Mouse (Mus musculus): ENCODE measurements around the gene Prkd2.

Gene Prkd2

GRCm38 (mm10) chr7:16885905-16886304 lies 43.2 kb downstream of the Prkd2 start:
- no peaks in the 10 kb centered on the region for H3K36me3 ChIP-seq (ENCODE audit: control insufficient read depth, insufficient read depth, low read length, poor library complexity, severe bottlenecking)
- DNase-seq (ENCODE audit: low read depth, low spot score): no peak
- H3K27me3 ChIP-seq (ENCODE audit: control insufficient read depth, insufficient read depth, low read length, poor library complexity, severe bottlenecking): no peaks in the 10 kb centered on the region

DNA sequence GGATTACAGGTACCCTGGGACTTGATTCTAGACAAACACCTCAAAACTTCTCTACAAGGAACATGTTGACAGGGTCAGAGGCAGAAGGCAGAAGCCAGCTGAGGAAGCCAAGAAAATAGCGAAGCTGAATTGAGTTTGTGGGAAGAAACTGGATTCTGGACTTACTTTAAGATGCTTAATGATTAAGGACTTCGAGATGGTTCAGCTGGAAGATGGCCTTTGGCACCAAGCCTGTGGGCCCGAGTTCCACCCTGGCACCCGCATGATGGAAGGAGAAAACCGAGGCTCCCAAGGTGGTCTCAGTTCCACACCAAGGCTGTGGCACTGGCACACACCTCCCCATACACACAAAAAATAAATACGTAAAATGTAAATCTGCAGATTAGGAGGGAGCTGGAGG lies 47.8 kb downstream of the Prkd2 start:
- Histone ChIP-seq H3K36me3 (ENCODE audit: control insufficient read depth, insufficient read depth, low read length, poor library complexity, severe bottlenecking) (no peaks in the 10 kb centered on the region), H3K27me3 (ENCODE audit: control insufficient read depth, insufficient read depth, low read length, poor library complexity, severe bottlenecking) (no peaks in the 10 kb centered on the region)
- DNase-seq (ENCODE audit: low read depth, low spot score): no peak

DNA sequence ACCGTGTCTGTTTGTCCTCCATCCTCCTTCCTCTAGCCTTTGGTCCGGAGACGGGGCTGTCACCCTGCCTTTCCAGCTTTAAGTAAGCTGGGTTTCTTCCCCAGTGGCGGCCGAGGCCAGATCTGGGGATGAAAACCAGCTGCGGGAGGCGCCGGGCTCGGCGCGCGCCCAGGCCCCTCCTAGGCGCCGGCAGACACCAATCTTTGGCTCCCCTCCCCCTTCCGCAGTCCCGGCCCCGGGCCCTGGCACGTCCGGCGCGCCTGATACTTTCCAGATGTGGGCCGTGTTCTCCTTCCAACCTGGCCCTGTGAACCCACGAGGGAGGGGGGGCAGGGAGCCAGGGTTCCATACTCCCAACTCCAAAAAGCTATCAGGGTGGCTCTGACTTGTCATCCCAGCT lies 48.2 kb downstream of the Prkd2 start:
- Histone ChIP-seq H3K36me3 (ENCODE audit: control insufficient read depth, insufficient read depth, low read length, poor library complexity, severe bottlenecking) (no peaks in the 10 kb centered on the region), H3K27me3 (ENCODE audit: control insufficient read depth, insufficient read depth, low read length, poor library complexity, severe bottlenecking) (no peaks in the 10 kb centered on the region)
- no peak for DNase-seq (ENCODE audit: low read depth, low spot score)

DNA sequence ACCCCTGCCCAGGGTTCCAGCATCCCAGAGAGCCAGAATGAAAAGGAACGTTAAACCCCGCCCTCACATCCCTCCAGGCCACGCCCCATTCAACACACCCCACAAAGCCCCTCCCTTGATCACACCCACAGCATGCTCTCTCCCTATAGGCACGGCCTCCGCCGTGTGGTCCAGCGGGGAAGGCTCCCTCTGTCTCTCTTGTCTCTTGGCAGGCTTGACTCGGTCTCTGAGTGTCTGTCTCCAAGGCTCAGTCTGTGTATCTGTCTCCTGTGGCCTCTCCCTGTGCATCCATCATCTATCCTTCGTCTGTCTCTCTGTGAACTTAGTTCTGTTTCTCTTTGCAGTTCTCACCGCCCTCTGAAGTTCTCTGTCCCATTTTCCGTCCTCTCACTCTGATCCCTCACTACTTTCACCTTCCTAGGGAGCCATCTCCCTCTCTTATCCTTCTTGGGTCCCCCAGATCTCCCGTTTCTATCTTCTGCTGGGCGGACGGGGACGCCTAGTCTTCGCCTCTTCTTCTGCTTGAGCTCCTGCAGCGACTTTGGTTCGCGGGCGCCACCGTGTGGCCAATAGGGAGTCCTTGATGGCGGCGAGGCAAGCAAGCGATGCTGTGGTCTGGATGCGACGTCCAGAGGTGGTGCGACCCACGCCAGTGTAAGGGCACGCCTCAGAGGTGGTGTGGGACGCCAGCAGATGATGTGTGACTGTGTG lies 49.1 kb downstream of the Prkd2 start, which contains the start of gene Gng8:
Gene Gng8, plus strand, starts transcription at position 146 of the 711 bp plus-strand sequence.
- Histone ChIP-seq H3K36me3 (ENCODE audit: control insufficient read depth, insufficient read depth, low read length, poor library complexity, severe bottlenecking) (no peaks in the 10 kb centered on the region), H3K27me3 (ENCODE audit: control insufficient read depth, insufficient read depth, low read length, poor library complexity, severe bottlenecking) (no peaks in the 10 kb centered on the region)
- peak; percentile 91 for DNase-seq (ENCODE audit: low read depth, low spot score)

DNA sequence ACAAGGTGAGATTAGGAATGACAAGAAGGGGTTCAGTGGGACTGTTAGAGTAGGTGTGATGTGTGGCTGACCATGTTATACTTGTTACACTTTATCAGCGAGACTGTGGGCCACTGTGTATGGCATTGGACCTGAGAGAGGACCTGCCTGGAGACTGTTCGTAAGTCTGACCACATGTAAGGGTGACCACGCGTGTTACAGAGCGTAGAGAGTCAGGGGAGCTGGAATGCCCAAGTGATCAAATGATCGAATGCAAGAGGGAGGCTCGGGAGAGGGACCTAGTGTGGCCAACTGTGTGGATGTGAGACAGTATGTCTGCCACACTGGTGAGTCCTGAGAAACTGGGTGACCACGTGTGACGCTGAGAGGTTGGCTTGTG lies 49.6 kb downstream of the Prkd2 start:
- DNase-seq (ENCODE audit: low read depth, low spot score): no peak
- no peaks in the 10 kb centered on the region for H3K36me3 ChIP-seq (ENCODE audit: control insufficient read depth, insufficient read depth, low read length, poor library complexity, severe bottlenecking)
- no peaks in the 10 kb centered on the region for H3K27me3 ChIP-seq (ENCODE audit: control insufficient read depth, insufficient read depth, low read length, poor library complexity, severe bottlenecking)

DNA sequence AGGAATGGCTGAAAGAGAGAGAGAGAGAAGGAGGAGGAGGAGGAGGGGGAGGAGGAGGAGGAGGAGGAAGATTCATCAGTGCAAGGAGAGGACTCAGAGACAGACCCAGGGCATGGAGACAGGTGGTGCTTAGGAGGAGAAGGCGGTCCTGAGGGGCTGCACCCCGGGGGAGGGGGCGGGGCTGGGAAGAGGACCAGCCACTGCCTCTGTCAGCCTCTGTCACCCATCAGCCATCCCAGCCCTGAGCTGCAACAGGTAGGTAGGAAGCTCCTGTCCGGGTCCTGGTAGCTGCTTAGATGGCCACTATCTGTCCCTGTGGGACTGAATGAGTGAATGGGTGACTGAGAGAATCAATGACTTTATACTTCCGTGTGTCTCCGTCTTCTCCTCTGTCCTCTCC lies 50.9 kb downstream of the Prkd2 start:
- no peaks in the 10 kb centered on the region for H3K36me3 ChIP-seq (ENCODE audit: control insufficient read depth, insufficient read depth, low read length, poor library complexity, severe bottlenecking)
- peaks cover 1% of the 10 kb centered on the region; the same call in 1 of the 2 replicates for H3K27me3 ChIP-seq (ENCODE audit: control insufficient read depth, insufficient read depth, low read length, poor library complexity, severe bottlenecking)
- DNase-seq (ENCODE audit: low read depth, low spot score): no peak

DNA sequence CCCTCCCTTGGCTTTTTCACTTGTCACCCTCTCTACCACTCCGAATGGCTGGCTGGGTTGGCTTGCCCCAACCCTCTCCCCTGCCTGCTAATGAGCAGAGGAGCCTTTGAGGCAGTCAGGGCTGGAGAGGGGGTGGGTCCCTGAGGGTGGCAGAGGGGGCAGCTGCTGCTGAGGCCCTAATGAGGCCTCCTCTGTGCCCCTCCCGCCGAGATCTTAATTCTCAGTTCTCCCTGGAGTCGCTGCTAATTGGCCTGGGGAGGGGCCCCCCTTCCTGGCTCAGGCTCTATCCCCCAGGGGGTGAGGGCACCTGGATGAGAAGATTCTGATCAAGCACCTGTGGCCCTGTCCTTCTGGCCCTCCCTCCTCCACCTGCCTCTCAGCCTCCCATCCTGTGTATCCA lies 51.6 kb downstream of the Prkd2 start:
- Histone ChIP-seq H3K27me3 (ENCODE audit: control insufficient read depth, insufficient read depth, low read length, poor library complexity, severe bottlenecking) (peaks cover 1% of the 10 kb centered on the region; the same call in 1 of the 2 replicates), H3K36me3 (ENCODE audit: control insufficient read depth, insufficient read depth, low read length, poor library complexity, severe bottlenecking) (no peaks in the 10 kb centered on the region)
- no peak for DNase-seq (ENCODE audit: low read depth, low spot score)

- Histone ChIP-seq H3K27me3 (ENCODE audit: control insufficient read depth, insufficient read depth, low read length, poor library complexity, severe bottlenecking) (peaks cover 1% of the 10 kb centered on the region; the same call in 1 of the 2 replicates), H3K36me3 (ENCODE audit: control insufficient read depth, insufficient read depth, low read length, poor library complexity, severe bottlenecking) (no peaks in the 10 kb centered on the region)
- DNase-seq (ENCODE audit: low read depth, low spot score): peak; percentile 74
These were observed 52.3 kb downstream of the Prkd2 start for GRCm38 (mm10) chr7:16895000-16895399.

DNA sequence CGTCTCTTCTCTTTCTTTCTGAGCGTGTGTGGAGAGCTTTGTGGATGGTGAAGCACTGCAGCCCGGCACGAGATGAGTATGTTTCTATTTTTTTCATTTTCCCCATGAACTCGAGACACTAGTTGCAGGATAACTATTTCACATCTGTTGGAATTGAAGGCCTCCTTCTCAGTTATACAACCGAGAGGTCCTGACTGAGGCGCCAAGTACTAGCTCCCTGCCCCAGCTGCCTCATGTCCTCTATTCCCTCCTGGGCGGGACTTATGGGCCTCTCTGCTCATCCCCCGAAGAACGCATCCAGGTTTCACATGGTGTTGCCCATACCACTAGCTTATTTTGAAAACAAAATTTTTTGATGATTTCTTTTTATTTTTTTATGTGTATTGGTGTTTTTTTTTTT lies 52.8 kb downstream of the Prkd2 start:
- H3K36me3 ChIP-seq (ENCODE audit: control insufficient read depth, insufficient read depth, low read length, poor library complexity, severe bottlenecking): no peaks in the 10 kb centered on the region
- DNase-seq (ENCODE audit: low read depth, low spot score): no peak
- H3K27me3 ChIP-seq (ENCODE audit: control insufficient read depth, insufficient read depth, low read length, poor library complexity, severe bottlenecking): peaks cover 1% of the 10 kb centered on the region; the same call in 1 of the 2 replicates

GRCm38 (mm10) chr7:16900526-16900925 lies 57.8 kb downstream of the Prkd2 start:
- no peak for DNase-seq (ENCODE audit: low read depth, low spot score)
- H3K27me3 ChIP-seq (ENCODE audit: control insufficient read depth, insufficient read depth, low read length, poor library complexity, severe bottlenecking): peaks cover 1% of the 10 kb centered on the region; the same call in 1 of the 2 replicates
- H3K36me3 ChIP-seq (ENCODE audit: control insufficient read depth, insufficient read depth, low read length, poor library complexity, severe bottlenecking): no peaks in the 10 kb centered on the region

DNA sequence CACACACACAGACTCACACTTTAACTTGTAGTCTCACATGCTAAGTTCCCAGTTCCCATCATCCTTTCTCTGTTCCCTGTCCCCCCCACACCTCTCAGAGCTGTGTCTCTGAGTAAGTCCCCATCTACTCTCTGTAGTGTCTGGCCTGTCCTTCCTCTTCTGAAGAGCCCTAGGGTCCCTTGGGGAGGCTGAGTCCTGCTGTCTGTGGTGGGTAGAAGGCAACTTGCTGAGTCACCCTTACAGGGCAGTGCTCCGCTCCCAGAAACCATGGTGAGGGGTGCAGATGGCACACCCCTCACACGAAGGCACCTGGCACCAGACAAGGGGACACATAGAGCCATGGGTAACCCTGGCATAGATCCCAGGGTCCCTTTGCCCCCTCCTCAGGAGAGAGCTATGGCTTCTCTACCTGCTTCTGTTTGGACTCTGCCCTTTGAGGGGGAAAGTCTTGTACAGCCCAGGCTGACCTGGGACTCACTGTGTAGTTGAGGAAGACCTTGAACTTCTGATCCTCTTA lies 60.8 kb downstream of the Prkd2 start:
- H3K36me3 ChIP-seq (ENCODE audit: control insufficient read depth, insufficient read depth, low read length, poor library complexity, severe bottlenecking): no peaks in the 10 kb centered on the region
- H3K27me3 ChIP-seq (ENCODE audit: control insufficient read depth, insufficient read depth, low read length, poor library complexity, severe bottlenecking): no peaks in the 10 kb centered on the region
- no peak for DNase-seq (ENCODE audit: low read depth, low spot score)

DNA sequence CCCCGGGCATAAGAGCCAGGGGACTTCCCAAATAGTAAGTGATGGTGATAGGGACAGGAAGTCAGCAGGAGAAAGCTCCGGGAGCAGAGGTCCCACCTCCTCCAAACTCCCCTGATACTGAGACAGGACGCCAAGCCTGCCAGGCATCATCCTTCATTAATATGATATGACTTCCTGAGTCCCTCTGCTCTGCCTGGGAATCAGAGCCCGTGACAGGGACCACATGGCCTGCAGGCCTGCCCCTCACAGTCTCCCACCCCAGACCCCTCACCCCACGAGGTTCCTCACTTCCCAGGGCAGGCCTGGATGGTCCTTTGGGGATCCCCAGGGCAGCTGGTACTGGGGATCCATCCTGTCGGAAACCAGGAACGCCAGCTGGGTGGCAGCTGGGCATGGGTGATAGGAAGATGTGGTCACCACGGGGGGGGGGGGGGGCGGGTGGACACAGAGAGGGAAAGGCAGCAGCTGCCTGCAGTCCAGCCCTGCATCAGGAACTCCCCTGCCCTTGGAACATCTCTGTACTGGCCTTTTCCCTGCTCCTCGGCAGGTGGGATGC lies 61.5 kb downstream of the Prkd2 start:
- Histone ChIP-seq H3K36me3 (ENCODE audit: control insufficient read depth, insufficient read depth, low read length, poor library complexity, severe bottlenecking) (no peaks in the 10 kb centered on the region), H3K27me3 (ENCODE audit: control insufficient read depth, insufficient read depth, low read length, poor library complexity, severe bottlenecking) (no peaks in the 10 kb centered on the region)
- DNase-seq (ENCODE audit: low read depth, low spot score): no peak

DNA sequence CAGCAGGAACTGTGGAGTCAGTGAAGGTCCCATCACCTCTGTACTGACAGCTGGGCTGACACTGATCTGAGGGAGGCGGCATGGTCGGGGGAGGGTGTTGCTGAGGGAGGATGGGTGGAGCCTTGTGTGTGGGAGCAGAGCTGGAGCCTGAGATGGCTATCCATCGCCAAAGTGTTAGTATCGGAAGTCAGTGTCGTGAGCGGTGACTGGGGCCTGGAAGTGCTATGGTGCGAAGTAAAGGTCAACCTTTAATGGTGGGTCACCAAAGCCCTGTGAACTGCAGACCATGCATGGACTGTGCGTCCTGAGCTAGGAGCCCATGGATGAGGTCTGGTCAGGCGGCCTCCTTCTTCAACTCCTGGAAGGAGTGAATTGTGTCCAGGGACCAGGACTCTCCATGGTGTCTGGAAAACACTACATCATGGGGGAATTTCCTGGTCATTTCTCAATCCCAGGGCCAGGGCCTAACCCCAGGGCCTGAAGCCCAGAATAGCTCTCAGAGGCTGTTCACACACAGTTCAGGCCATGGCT lies 62.9 kb downstream of the Prkd2 start:
- Histone ChIP-seq H3K27me3 (ENCODE audit: control insufficient read depth, insufficient read depth, low read length, poor library complexity, severe bottlenecking) (no peaks in the 10 kb centered on the region), H3K36me3 (ENCODE audit: control insufficient read depth, insufficient read depth, low read length, poor library complexity, severe bottlenecking) (no peaks in the 10 kb centered on the region)
- DNase-seq (ENCODE audit: low read depth, low spot score): no peak

DNA sequence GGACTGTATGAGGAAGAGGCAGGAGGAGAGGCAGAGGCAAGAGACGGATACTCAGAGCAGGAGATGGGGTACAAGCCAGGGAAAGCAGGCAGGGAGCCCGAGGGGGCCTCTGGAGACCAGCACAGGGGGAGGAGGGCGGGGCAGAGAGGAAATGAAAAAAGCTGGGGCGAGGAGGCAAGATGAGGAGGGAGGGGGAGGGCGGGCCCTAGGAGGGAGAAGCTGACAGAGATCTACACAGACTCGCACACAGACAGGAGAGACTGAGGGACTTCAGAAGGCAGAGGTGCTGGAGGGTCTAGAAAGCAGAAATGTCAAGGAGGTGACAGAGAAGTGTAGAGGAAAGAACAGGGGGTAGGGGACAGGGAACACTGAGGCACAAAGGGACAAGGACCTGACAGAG lies 63.6 kb downstream of the Prkd2 start, which contains the start of gene Ptgir:
Gene Ptgir, plus strand, starts transcription at position 210 of the 400 bp plus-strand sequence.
- DNase-seq (ENCODE audit: low read depth, low spot score): peak; percentile 43

DNA sequence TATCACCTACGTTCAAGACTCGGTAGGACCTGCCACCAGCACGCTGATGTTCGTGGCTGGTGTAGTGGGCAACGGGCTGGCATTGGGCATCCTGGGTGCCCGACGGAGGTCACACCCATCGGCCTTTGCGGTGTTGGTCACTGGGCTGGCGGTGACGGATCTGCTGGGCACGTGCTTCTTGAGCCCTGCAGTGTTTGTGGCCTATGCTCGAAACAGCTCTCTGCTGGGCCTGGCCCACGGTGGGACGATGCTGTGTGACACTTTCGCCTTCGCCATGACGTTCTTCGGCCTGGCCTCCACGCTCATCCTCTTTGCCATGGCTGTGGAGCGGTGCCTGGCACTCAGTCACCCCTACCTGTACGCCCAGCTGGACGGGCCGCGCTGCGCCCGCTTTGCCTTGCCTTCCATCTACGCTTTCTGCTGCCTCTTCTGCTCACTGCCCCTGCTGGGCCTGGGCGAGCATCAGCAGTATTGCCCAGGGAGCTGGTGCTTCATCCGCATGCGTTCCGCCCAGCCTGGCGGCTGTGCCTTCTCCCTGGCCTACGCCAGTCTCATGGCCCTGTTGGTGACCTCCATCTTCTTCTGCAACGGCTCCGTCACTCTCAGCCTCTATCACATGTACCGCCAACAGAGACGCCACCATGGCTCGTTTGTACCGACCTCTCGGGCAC lies 64.3 kb downstream of the Prkd2 start:
- DNase-seq (ENCODE audit: low read depth, low spot score): no peak
- no peaks in the 10 kb centered on the region for H3K27me3 ChIP-seq (ENCODE audit: control insufficient read depth, insufficient read depth, low read length, poor library complexity, severe bottlenecking)
- no peaks in the 10 kb centered on the region for H3K36me3 ChIP-seq (ENCODE audit: control insufficient read depth, insufficient read depth, low read length, poor library complexity, severe bottlenecking)

More for the DNA sequence above, 63.6 kb downstream of the Prkd2 start, which contains the start of gene Ptgir:
- no peaks in the 10 kb centered on the region for H3K36me3 ChIP-seq (ENCODE audit: control insufficient read depth, insufficient read depth, low read length, poor library complexity, severe bottlenecking)
- H3K27me3 ChIP-seq (ENCODE audit: control insufficient read depth, insufficient read depth, low read length, poor library complexity, severe bottlenecking): no peaks in the 10 kb centered on the region
